Mouse (Mus musculus) intestine, postnatal 0 days (tissue): Measurements from ENCODE around the gene Steap3. TPM values are rescaled to one million over a fixed set of nuclear protein-coding genes. Genes with fewer than 3 reads are reported as not detected.

ENCODE experiments used
- ATAC-seq: fragments of 200-750 bp; cut with Nextera tagmentation; 2 replicates; pipeline ENCODE4 v1.8.0; 2017; ENCODE audit warnings: mild to moderate bottlenecking, moderate TSS enrichment, moderate library complexity
- H3K27ac ChIP-seq: fragments of 300-500 bp; sonication (generic); 2 replicates; pipeline ENCODE4 v1.5.1; 2014; ENCODE audit warnings: mild to moderate bottlenecking, low read depth, low read length, moderate library complexity
- H3K27me3 ChIP-seq: fragments of 300-500 bp; sonication (generic); replicated peaks from 2 replicates; pipeline ENCODE4 v1.6.1; 2014; ENCODE audit warnings: low read length, mixed read lengths; ENCODE audit not compliant: control insufficient read depth, insufficient read depth
- H3K36me3 ChIP-seq: fragments of 300-500 bp; sonication (generic); 2 replicates; pipeline ENCODE4 v1.6.1; 2014; ENCODE audit warnings: mild to moderate bottlenecking, moderate library complexity; ENCODE audit not compliant: control insufficient read depth, insufficient read depth
- H3K4me1 ChIP-seq: fragments of 300-500 bp; sonication (generic); replicated peaks from 2 replicates; pipeline ENCODE4 v1.6.1; 2014; ENCODE audit warnings: antibody characterized with exemption, low read length, mixed read lengths; ENCODE audit not compliant: control insufficient read depth, insufficient read depth
- H3K4me2 ChIP-seq: fragments of 300-500 bp; sonication (generic); replicated peaks from 2 replicates; pipeline ENCODE4 v1.6.1; 2014; ENCODE audit warnings: low read depth, mild to moderate bottlenecking, moderate library complexity
- H3K4me3 ChIP-seq: fragments of 300-500 bp; sonication (generic); 2 replicates; pipeline ENCODE4 v1.5.1; 2014; ENCODE audit warnings: low read depth, low read length
- H3K9ac ChIP-seq: fragments of 300-500 bp; sonication (generic); 2 replicates; pipeline ENCODE4 v1.6.1; 2014; ENCODE audit warnings: mild to moderate bottlenecking, low read depth, low read length
- H3K9me3 ChIP-seq: fragments of 300-500 bp; sonication (generic); 2 replicates; pipeline ENCODE4 v1.6.1; 2016; ENCODE audit warnings: mixed run types; ENCODE audit not compliant: control insufficient read depth
- CTCF ChIP-seq: sonication (generic); IDR thresholded peaks from 2 replicates; pipeline ENCODE4 v1.5.1; 2016; ENCODE audit warnings: low read depth, mild to moderate bottlenecking, control low read depth, antibody characterized with exemption, moderate library complexity
- WGBS: fragments of 180-500 bp; shearing (Covaris S2); extraction: QIAGEN DNeasy Blood & Tissue Kit; methylation state at CpG from one replicate; pipeline ENCODE4 v1.1.7; 2014; 5-methylcytosine and 5-hydroxymethylcytosine counted together
- polyA plus RNA-seq: library from polyadenylated mRNA; unstranded; fragments of >200 nt; fragmentation: Nextera tagmentation; extraction: Ambion mirVana; gene quantifications from 2 replicates; pipeline ENCODE4 v1.2.1, GENCODE M21; 2015

The Steap3 gene
- polyA plus RNA-seq, 1 experiment from 2014 or later: 1.0 TPM

GRCm38 (mm10) chr1:120258245-120258644, 14.3 kb downstream of the Steap3 start:
- H3K9me3 ChIP-seq: no peaks in the 10 kb centered on the region
- H3K27ac ChIP-seq: no peak overlapping the region
- 51% methylated on average over 8 of the region's 8 CpGs for whole genome bisulfite sequencing
- H3K4me1 ChIP-seq: no peaks in the 10 kb centered on the region
- no peak for ATAC-seq
- H3K36me3 ChIP-seq: no peaks in the 10 kb centered on the region
- no peaks in the 10 kb centered on the region for H3K27me3 ChIP-seq
- TF ChIP-seq CTCF: no peak
- no peak overlapping the region for H3K9ac ChIP-seq
- no peak overlapping the region for H3K4me2 ChIP-seq
- no peak overlapping the region for H3K4me3 ChIP-seq

- H3K9ac ChIP-seq: no peak overlapping the region
- no peaks in the 10 kb centered on the region for H3K36me3 ChIP-seq
- H3K4me2 ChIP-seq: no peak overlapping the region
- H3K27ac ChIP-seq: no peak overlapping the region
- H3K9me3 ChIP-seq: no peaks in the 10 kb centered on the region
- 81% methylated on average over 6 of the region's 6 CpGs for WGBS
- H3K4me1 ChIP-seq: no peaks in the 10 kb centered on the region
- H3K27me3 ChIP-seq: no peaks in the 10 kb centered on the region
- TF ChIP-seq CTCF: no peak
- no peak for ATAC-seq
- no peak overlapping the region for H3K4me3 ChIP-seq
Measured at GRCm38 (mm10) chr1:120253751-120254150, 18.8 kb downstream of the Steap3 start.

GRCm38 (mm10) chr1:120252519-120253160, 19.9 kb downstream of the Steap3 start:
- no peak overlapping the region for H3K4me2 ChIP-seq
- WGBS: 86% methylated on average over 7 of the region's 7 CpGs
- H3K4me3 ChIP-seq: no peak overlapping the region
- H3K36me3 ChIP-seq: no peaks in the 10 kb centered on the region
- H3K27me3 ChIP-seq: no peaks in the 10 kb centered on the region
- H3K9ac ChIP-seq: no peak overlapping the region
- no peak for ATAC-seq
- TF ChIP-seq CTCF: 0 out of 2 replicates have a peak, but pooled peaks have one; percentile 12
- H3K27ac ChIP-seq: no peak overlapping the region
- no peaks in the 10 kb centered on the region for H3K9me3 ChIP-seq
- H3K4me1 ChIP-seq: no peaks in the 10 kb centered on the region

- Histone ChIP-seq H3K4me3 (no peak overlapping the region), H3K9ac (no peak overlapping the region), H3K27ac (no peak overlapping the region), H3K4me2 (no peak overlapping the region), H3K36me3 (no peaks in the 10 kb centered on the region), H3K27me3 (no peaks in the 10 kb centered on the region), H3K9me3 (no peaks in the 10 kb centered on the region), H3K4me1 (no peaks in the 10 kb centered on the region)
- WGBS: 100% methylated on average over 1 of the region's 1 CpGs
- no peak for TF ChIP-seq CTCF
- ATAC-seq: no peak
Measured at GRCm38 (mm10) chr1:120251193-120251592, 21.3 kb downstream of the Steap3 start.

GRCm38 (mm10) chr1:120250586-120250985, 21.9 kb downstream of the Steap3 start:
- H3K27ac ChIP-seq: no peak overlapping the region
- H3K27me3 ChIP-seq: no peaks in the 10 kb centered on the region
- no peak overlapping the region for H3K9ac ChIP-seq
- no peak for ATAC-seq
- H3K36me3 ChIP-seq: no peaks in the 10 kb centered on the region
- H3K4me1 ChIP-seq: no peaks in the 10 kb centered on the region
- H3K4me2 ChIP-seq: no peak overlapping the region
- 55% methylated on average over 3 of the region's 3 CpGs for WGBS
- TF ChIP-seq CTCF: no peak
- H3K9me3 ChIP-seq: no peaks in the 10 kb centered on the region
- no peak overlapping the region for H3K4me3 ChIP-seq

GRCm38 (mm10) chr1:120249842-120250241, 22.7 kb downstream of the Steap3 start:
- H3K4me2 ChIP-seq: no peak overlapping the region
- no peak for ATAC-seq

More at GRCm38 (mm10) chr1:120249842-120250241, 22.7 kb downstream of the Steap3 start:
- Histone ChIP-seq H3K9ac (no peak overlapping the region), H3K36me3 (no peaks in the 10 kb centered on the region), H3K27me3 (no peaks in the 10 kb centered on the region), H3K27ac (no peak overlapping the region), H3K4me1 (no peaks in the 10 kb centered on the region), H3K4me3 (no peak overlapping the region), H3K9me3 (no peaks in the 10 kb centered on the region)
- WGBS: 90% methylated on average over 5 of the region's 5 CpGs
- TF ChIP-seq CTCF: no peak
